Mouse (Mus musculus): ENCODE data around the gene Ablim1.

Gene Ablim1

DNA sequence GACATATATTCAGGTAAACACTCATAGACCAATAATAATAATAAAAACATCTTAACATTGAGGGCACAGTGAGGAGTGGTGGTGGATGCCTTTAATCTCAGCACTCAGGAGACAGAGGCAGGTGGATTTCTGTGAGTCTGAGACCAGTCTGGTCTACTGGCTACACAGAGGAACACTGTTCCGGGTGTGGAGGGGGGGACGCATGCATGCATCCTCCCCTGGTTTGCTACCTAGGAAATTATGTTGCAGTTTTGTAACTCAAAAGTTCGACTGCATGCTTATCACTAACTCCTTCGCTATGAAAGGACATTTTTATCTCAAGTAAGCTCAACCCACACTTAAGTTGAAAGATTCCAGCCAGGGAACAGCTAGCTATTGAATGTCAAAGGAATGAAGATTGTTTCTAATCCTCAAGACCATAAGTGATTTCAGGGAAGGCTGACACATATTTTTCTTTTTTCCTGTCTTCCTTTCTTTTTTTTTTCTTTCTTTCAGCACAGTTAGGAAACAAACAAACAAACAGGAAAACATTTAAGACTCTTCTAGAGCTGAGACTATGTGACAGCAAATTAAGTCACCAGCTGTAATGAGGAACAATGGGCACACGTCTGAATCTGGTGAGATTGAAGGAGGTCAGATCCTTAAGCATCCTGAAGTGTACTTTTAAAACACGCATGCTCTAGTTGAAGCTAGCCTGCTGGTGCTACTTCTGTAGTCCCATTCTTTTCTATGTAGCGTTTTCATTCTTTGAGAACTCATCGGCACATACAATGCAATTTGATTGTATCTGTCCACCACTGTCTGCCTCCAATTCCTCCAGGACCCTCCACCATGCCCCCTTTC lies 26.4 kb upstream of the Ablim1 start:
- DNase-seq: no peak

DNA sequence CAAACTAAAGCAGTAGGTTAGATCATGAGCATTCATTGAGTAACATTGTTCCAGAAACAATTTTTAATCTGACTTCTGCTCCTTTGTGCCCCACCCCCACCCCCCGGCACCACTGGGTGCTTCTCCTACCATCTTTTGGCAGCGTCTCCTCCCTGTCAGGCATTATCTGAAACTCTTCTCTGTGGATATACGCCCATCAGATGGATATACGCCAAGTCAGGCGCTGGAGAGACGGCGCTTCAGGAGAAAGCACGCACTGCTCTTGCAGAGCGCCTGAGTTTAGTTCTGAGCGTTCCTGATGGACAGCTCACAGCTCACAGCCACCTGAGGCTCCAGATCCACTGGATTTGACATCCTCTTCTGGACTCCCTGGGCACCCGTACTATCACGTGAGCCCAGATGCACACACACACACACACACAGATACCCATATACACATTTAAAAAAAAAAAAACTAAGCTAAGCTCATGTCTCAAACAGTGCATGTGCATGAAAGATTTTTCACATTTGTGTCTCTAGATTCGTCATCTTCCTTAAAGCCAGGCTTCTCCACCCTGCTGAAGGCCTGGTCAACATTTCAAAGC lies 24.7 kb upstream of the Ablim1 start:
- no peak for DNase-seq

DNA sequence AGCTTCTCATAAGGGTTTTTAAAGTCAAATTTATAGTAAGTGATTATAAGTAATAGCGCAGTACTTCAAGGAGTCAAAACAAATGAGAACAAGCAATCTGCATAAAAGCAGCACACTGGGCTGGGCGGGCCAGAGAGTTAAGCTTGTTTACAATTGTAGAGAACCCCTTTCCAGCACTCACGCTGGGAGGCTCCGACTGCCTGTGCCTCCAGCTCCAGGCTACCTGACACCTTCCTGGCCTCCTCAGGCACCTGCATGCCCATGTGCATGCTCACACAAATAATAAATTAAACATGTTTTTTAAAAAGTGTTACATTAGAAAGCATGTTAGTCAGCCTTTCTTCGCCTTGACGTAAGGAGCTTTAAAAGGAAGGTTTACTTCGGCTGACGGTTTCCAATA lies 20.4 kb upstream of the Ablim1 start:
- no peak for DNase-seq

DNA sequence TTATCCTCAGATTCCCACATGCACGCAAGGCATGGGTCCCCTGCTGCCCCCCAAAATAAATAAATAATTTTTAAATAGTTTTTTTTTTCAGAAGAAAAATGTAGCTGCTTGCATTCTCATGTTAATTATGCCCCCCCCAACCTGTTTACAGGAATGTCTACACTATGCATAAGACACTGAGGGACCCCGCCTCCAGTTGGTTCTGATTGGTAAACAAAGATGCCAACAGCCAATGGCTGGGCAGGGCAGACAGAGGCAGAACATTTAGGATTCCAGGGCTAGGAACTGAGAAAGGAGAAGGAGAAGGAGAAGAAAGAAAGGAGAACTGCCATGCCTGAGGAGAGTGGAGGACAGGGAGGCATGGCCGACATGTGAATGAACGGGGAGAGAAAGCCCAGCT lies 18.6 kb upstream of the Ablim1 start:
- DNase-seq: no peak

DNA sequence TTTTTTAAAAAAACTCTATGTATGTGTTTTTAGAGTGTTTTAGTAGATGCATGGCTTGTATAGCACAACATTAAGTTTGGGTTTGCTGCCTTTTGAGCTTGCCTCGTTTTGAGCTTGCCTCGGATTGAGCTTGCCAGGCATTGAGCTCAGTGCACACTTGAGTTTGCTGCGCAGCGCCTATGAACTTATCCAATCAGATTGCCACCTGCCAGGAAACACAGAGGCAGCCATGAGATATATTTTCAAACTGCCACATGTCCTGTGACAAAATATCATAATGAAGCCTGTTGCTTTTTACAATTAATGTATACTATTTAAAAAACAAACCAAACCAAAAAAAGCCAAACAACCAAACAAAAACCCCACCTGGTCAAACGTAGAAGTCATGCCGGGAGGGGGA lies 16.5 kb upstream of the Ablim1 start:
- DNase-seq: no peak

DNA sequence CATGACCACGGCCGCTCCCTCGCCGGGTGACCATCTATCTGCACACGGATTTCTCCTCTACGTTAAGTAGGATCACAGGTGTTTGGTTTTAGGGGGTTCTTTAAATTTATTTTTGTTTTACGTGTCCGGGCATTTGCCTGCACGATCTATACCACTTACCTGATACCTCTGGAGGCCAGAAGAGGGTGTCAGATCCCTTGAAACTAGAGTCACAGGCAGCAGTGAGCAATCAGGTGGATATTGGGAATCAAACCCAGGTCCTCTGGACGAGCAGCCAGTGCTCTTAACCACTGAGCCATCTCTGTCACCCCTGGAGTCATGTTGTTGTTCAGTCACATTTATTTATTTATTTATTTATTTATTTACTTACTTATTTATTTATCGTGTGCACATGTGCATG lies 15.6 kb upstream of the Ablim1 start:
- no peak for DNase-seq

DNA sequence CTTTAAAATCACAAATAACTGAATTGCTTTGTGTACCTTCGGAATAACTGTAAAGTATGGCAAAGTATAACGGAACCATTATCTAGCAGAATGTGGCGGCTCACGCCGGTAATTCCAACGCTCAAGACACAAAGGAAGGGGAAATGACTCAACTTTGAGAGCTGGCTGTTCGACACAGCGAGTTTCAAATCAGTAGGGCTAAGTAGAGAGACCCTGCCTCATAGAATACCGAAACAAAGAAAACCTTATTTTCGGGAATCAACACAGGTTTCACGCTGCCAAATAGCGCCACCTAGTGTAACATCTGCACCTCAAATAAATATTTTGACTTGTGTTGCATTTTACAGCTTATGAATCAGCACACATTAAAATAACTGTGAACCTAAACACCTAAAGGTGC lies 14.1 kb upstream of the Ablim1 start:
- DNase-seq: no peak

DNA sequence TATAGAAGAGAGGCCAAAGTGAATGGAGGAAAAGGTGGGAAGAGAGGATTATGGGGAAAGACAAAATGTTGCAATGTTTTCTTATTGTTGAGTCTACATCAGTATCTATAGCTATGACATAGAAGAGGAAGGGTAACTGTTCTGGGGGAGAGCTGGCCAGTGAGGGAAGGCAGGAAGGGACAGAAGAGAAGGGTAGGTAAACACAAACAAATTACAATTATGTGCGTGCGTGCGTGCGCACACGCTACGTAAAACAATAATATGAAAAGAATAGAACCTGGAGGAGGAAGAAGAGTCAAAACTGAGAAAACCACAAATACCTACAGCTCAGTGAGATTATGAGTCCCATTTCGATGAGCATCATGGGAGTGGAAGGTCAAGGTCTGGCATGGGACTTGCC lies 13.6 kb upstream of the Ablim1 start:
- DNase-seq: no peak

DNA sequence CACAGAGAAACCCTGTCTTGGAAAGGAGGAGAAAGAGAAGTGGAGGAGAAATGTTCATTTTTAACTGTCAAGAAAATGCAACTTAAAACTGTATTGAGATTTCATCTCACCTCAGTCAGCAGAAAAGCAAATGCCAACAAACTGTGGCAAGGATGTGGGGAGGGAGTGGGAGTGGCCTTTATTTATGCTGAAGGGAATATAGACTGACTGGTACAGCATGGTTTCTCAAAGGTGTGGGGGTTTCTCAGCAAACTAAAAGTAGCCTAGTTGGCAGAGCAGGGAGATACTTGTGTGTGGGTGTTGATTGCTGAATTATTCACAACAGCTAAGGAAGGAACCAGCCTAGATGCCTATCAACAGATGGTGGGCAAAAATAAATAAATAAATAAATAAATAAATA lies 13.0 kb upstream of the Ablim1 start:
- no peak for DNase-seq

DNA sequence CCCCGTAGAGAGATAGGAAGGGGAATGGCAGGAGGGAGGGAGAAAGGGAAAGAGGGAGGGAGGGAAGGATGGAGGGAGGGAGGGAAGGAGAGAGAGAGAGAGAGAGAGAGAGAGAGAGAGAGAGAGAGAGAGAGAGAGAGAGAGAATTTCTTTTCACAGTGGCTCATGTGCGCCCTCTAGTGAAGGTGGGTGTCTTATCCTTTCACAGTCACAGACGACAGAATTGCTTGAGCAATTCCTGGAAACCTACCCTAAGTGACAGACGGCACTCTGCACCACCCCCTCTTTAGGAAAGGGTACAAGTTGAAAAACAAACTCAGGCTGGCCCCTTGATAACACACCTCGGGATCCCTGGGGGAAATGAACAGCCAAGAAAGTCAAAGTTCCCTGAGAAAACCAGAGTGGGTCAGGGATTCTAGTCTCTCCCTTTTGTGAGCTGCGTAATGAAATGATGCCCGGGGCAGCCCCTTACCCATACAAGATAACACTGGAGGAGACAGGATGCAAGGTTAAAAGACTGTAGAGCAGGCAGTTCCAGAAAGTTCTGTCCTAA lies 11.1 kb upstream of the Ablim1 start:
- peak; percentile 55 for DNase-seq

DNA sequence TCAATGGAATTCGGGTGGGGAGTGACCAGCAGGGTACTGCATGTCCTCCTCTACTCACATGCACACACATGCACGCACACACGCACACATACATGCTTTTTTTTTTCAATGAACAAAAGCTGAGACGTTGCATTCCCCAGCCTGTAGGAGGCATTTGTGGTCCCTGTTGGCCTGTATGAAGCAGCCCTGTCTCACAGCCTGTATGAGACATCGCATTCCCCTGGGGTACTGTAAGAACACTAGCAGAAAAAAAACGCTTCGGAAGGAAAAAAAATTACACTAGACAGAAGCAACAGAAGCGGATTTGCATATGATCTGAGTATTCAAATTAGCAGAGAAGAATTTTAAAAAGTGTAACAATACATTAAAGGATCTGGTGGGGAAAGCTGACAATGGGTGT lies 8.4 kb upstream of the Ablim1 start:
- no peak for DNase-seq

DNA sequence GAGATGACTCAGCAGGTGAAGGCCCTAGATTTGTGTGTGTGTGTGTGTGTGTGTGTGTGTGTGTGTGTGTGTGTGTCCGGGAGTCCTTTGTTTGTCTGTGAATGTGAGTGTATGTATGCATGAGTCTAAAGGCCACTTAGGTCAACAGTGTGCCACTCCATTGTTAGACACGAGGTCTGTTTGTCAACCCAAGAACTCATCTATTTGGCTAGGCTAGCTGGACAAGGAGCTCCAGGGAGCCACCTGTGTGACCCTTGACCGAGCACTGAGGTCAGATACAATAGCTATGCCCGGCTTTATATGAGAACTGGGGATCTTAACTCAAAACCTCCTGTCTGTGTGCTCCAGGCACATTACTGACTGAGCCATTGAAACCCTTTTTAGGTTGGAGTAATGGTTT lies 7.8 kb upstream of the Ablim1 start:
- no peak for DNase-seq

DNA sequence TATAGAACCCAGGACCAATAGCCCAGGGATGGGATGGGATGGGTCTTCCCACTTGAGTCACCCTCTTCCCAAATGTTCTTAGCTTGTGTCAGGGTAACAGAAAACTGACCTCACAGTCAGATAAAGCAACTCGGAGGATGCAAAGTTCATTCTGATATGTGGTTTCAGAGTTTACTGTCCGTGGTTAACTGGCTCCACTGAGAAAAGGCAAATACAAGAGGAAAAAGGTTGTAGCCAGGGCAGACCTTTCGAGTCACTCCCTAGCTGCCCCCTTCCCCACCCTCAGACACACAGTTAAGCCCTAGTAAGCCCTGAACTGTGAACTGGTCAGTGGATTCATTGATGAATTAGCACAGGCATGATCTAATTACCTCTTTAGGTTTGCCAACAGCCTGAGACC lies 7.1 kb upstream of the Ablim1 start:
- no peak for DNase-seq

DNA sequence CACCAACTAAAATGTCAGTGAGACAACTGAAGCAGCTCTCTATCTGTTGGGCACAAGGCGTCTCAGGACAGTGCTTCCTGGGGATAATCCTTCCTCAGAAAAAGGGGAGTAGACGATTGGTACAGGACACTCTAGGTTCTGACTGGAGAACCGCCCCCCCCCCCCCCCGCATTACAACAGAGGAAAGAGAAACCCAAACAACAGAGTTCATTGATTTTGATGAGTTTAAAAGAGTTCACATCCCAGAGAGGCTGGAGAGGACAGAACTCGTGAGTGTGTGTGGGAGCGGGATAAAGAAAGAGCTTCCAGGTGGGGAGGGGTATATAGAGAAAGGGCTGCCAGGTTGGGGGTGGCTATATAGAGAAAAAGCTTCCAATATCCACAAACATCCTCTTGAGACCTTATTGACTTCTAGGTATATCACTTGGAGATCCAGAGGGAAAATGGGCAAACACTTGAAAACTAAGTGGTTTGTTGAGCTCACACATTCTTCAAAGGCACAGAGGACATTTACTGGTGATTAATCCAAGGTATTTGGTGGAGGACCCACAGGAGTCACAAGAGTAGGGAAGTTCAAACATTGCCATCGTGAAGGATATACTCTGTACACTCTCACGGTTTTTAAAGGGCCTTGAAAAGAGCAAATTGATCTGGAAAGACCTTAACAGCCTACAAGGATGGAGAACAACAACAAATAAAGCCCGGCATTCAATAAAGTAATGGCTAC lies 6.1 kb upstream of the Ablim1 start:
- DNase-seq: no peak

DNA sequence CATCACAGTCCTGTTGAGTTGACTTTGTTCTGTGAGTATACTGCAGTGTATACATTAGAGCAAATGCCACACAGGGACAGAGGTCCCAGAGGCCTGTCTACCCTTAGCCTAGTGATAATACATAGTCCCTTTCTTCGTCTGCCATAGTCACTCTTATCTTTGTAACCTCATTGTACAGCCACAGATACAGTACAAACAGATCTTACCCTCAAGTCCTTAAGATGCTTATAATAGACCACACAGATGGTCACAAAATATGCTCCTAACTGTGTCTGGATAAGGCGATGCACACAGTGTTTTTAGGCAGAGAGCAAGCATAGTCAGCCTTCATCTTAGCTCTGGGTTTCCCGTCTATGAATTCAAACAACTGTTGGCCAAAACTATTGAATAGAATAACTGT lies 1.9 kb upstream of the Ablim1 start:
- DNase-seq: no peak

DNA sequence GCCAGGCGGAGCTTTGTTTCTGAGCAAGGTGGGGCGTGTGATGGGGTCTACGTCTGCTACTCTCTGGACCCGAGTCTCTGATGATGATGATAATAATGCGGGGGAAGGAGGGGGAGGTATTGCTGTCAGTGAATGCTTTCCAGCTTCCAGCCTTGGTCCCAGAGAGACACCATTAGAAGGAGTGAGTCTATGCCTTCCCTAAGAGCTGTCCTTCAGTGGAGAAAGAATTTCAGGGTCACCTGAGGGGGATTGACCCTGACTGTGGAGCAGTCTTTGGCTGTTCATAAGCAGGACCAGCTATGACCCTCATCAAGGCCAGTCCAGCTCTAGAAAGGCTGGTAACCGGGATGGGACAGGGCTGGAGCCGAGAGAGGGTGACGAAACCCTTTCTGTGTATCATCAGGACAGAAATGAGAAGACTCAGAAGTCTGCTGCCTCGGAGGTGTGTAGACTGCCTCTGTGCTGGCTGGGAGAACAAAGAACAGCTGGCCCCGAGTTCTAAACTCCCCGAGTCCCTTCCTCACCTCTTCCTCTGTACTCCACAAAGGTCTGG lies 370 bp upstream of the Ablim1 start:
- DNase-seq: peak; percentile 34

DNA sequence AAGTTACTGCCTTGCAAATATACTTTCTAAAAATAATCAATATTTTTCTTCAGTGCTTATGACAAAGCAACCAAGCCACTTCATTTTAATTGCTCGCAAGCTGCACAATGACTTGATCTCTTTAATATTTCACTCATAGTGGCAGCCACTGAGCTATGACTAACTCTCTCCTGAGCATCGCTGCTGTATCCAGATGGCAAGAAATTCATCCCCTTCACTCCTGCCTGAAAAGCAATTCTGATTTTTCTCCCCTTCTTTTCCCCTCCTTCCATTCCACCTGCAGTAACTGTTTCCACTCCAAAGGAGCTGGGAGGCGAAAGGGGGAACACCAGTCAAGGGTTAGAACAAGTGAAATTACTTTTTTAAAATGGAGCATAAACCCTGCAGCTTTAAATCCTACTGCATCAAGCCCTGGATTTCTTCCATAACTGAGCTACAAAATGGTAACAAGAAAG lies 801 bp downstream of the Ablim1 start:
- peak; percentile 31 for DNase-seq

DNA sequence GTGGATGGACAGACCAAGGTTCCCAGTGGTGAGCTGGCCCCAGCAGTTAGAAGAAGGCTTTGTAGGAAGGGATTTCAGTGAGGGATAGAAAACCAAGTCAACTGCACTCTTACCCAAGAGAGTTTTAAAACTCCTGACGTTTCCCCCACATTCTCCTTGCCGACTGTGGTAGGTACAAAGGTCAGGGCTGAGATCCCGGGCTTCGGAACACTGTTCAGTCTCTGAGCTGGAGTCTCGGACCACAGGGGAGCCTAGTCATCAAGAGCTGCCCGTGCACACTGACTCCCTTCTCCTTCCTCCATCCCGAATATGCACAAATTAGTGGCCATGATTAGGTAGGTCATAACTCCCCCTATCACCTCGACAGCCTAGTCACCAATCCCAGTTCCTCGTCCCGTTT lies 1.5 kb downstream of the Ablim1 start:
- no peak for DNase-seq

DNA sequence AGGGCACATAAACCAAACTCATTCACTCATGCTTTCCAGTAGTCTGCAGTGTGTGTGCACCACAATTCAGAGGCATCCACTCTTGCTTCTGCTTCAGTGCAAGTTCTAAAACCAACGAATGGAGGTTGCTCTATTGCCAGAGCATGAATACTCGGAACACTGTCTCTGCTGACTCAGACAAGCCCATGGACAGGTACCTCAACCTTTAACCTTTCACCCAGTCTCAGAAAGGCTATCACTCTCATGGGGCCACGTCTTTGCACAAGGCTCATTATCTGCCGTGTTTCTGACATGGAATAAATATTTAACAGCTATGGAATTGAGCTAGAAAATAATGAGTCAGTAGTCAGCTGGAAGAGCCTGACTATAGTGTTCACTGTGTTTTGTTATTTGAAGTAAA lies 4.7 kb downstream of the Ablim1 start:
- no peak for DNase-seq

DNA sequence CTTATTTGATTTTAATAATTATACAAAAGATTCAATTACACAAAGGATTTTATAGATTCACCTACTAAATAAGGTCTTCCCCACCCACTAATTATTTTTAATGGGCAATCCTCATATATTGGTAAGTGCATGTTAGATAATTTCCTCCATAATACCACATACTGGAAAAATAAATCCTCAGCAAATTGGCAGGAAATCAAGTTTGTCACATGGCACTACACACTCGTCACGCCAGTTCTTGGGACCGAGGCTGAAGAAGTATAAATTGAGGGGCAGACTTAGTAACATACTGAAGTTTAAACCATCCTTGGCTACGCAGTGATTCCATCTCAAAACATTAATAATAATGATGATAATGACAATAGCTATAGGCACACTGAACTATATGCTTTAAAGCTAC lies 8.1 kb downstream of the Ablim1 start:
- no peak for DNase-seq

DNA sequence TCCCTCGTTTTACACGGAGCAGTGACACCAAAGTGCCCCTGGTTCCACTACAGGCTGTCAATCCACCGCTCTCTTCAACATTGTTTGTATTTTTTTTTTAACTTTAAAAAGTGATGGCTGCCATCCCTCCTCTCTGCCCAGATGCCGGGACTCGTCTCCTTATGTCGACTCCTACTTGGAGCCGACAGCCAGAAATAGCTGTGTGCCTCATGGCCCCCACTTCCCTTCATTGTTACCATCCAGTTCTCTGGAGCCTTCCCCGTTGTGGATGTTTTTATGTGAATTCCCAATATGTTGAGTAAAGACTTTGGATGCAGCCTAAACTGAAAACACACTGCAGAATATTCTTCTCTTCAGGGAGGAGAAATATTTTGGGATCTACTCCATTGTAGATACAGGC lies 8.7 kb downstream of the Ablim1 start:
- DNase-seq: no peak

DNA sequence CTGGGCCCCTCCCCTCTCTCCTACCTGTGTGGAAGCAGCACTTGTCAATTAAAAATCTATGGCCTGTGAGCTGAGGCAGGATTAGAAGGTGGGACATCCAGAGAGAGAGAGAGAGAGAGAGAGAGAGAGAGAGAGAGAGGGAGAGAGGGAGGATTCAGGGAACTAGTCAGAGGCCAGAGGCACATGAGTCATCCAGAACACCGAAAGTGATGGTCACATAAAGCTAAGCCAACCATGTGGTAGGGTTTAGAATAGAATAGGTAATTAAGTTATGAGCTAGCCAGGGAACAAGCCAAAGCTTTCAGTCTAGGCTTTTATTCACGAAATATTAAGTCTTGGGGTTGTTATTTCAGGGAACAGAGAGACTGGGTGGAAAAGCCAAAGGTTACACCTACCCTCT lies 10.1 kb downstream of the Ablim1 start:
- DNase-seq: no peak

DNA sequence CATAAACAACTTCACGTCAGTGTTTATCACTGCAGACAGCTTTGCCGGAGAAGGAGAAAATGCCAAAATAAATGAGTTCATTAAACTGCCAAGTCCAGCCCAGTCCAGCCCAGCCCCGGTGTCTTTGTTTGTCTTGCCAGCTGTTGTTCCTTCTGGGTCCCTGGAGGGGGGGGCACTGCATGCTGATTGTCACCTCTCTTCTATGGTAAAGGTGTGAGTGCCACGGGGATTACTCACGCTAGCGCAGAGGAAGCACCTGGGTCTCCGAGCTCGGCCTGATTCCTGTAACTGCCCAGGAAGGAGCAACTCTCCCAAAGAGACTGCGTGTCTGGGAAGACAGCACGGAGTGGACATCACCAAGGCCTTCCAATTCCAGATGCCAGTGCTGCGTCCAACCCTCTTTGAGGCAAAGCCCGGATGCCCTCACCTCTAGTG lies 12.7 kb downstream of the Ablim1 start:
- DNase-seq: no peak

DNA sequence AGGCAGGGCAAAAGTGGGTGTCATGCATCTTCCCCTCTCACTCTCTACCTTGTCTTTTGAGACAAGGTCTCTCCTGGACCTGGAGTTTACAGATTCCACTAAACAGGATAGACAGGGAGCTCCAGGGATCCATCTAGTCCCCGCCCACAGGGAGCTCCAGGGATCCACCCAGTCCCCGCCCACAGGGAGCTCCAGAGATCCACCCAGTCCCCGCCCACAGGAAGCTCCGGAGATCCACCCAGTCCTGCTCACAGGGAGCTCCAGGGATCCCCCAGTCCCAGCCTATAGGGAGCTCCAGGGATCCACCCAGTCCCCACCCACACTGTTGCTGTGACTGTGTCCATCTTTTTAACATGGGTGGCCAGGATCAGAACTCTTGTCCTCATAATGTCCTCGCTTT lies 16.7 kb downstream of the Ablim1 start:
- no peak for DNase-seq
